Mouse (Mus musculus) cerebellum, adult 2 months (tissue): ENCODE results near the gene Rmnd1.

ENCODE experiments used
- CTCF ChIP-seq: fragments of 200-500 bp; IDR thresholded peaks from 2 replicates; pipeline ENCODE4 v1.5.1; 2011; ENCODE audit warnings: low read depth, mild to moderate bottlenecking, control low read depth, low read length, moderate library complexity, borderline replicate concordance; ENCODE audit not compliant: insufficient read depth
- POLR2A ChIP-seq: fragments of 200-500 bp; IDR thresholded peaks from 2 replicates; pipeline ENCODE4 v1.6.1; 2011; ENCODE audit warnings: low read length, control low read depth, borderline replicate concordance; ENCODE audit not compliant: insufficient read depth

- TF ChIP-seq CTCF (no peak), POLR2A (no peak)
Measured at GRCm38 (mm10) chr10:4465799-4466198, 33.6 kb upstream of the Rmnd1 start.
